Mouse (Mus musculus) cerebellum, adult 2 months (tissue): Measurements from ENCODE around the gene Alpl.

Experiments
- CTCF ChIP-seq: fragments of 200-500 bp; IDR thresholded peaks from 2 replicates; pipeline ENCODE4 v1.5.1; 2011; ENCODE audit warnings: low read depth, mild to moderate bottlenecking, control low read depth, low read length, moderate library complexity, borderline replicate concordance; ENCODE audit not compliant: insufficient read depth
- POLR2A ChIP-seq: fragments of 200-500 bp; IDR thresholded peaks from 2 replicates; pipeline ENCODE4 v1.6.1; 2011; ENCODE audit warnings: low read length, control low read depth, borderline replicate concordance; ENCODE audit not compliant: insufficient read depth

DNA sequence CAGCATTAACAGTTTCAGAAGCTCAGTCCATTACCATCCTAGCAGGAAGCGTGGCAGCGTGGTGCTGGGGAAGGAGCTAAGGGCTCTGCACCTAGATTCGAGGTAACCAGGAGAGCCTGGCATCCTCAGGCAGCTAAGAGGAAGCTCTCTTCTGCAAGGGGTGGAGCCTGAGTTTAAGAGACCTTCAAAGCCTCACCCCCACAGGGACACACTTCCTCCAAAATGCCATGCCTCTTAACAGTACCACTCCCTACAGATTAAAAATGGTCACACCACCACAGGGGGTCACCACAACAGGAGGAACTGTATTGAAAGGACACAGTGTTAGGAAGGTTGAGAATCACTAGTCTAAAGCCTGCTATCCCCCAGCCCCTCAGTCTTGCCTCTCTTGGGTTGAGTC is 19.3 kb upstream of the Alpl start:
- TF ChIP-seq CTCF (no peak), POLR2A (no peak)
